Mouse (Mus musculus): ENCODE measurements at regions not wholly inside any gene's neighbourhood (a gene's known extent, or its start where the extent isn't known, plus 50 kb on each side); places are given as distances from the start of the nearest gene placed in this dataset.

- ATAC-seq, result peak; percentile 35
These were observed 54.6 kb upstream of the Cit start for GRCm38 (mm10) chr5:115790436-115790835.

Data from inflammation-experienced regulatory T-cells, adult 6 months (primary cell).